Mouse (Mus musculus) intestine, postnatal 0 days (tissue): ENCODE measurements around the gene Ngly1. TPM values are rescaled to one million over a fixed set of nuclear protein-coding genes. Genes with fewer than 3 reads are reported as not detected.

Experiments used
- ATAC-seq: fragments of 200-750 bp; cut with Nextera tagmentation; 2 replicates; pipeline ENCODE4 v1.8.0; 2017; ENCODE audit warnings: mild to moderate bottlenecking, moderate TSS enrichment, moderate library complexity
- H3K27ac ChIP-seq: fragments of 300-500 bp; sonication (generic); 2 replicates; pipeline ENCODE4 v1.5.1; 2014; ENCODE audit warnings: mild to moderate bottlenecking, low read depth, low read length, moderate library complexity
- H3K27me3 ChIP-seq: fragments of 300-500 bp; sonication (generic); replicated peaks from 2 replicates; pipeline ENCODE4 v1.6.1; 2014; ENCODE audit warnings: low read length, mixed read lengths; ENCODE audit not compliant: control insufficient read depth, insufficient read depth
- H3K36me3 ChIP-seq: fragments of 300-500 bp; sonication (generic); 2 replicates; pipeline ENCODE4 v1.6.1; 2014; ENCODE audit warnings: mild to moderate bottlenecking, moderate library complexity; ENCODE audit not compliant: control insufficient read depth, insufficient read depth
- H3K4me1 ChIP-seq: fragments of 300-500 bp; sonication (generic); replicated peaks from 2 replicates; pipeline ENCODE4 v1.6.1; 2014; ENCODE audit warnings: antibody characterized with exemption, low read length, mixed read lengths; ENCODE audit not compliant: control insufficient read depth, insufficient read depth
- H3K4me2 ChIP-seq: fragments of 300-500 bp; sonication (generic); replicated peaks from 2 replicates; pipeline ENCODE4 v1.6.1; 2014; ENCODE audit warnings: low read depth, mild to moderate bottlenecking, moderate library complexity
- H3K4me3 ChIP-seq: fragments of 300-500 bp; sonication (generic); 2 replicates; pipeline ENCODE4 v1.5.1; 2014; ENCODE audit warnings: low read depth, low read length
- H3K9ac ChIP-seq: fragments of 300-500 bp; sonication (generic); 2 replicates; pipeline ENCODE4 v1.6.1; 2014; ENCODE audit warnings: mild to moderate bottlenecking, low read depth, low read length
- H3K9me3 ChIP-seq: fragments of 300-500 bp; sonication (generic); 2 replicates; pipeline ENCODE4 v1.6.1; 2016; ENCODE audit warnings: mixed run types; ENCODE audit not compliant: control insufficient read depth
- CTCF ChIP-seq: sonication (generic); IDR thresholded peaks from 2 replicates; pipeline ENCODE4 v1.5.1; 2016; ENCODE audit warnings: low read depth, mild to moderate bottlenecking, control low read depth, antibody characterized with exemption, moderate library complexity
- WGBS: fragments of 180-500 bp; shearing (Covaris S2); extraction: QIAGEN DNeasy Blood & Tissue Kit; methylation state at CpG from one replicate; pipeline ENCODE4 v1.1.7; 2014; 5-methylcytosine and 5-hydroxymethylcytosine counted together
- polyA plus RNA-seq: library from polyadenylated mRNA; unstranded; fragments of >200 nt; fragmentation: Nextera tagmentation; extraction: Ambion mirVana; gene quantifications from 2 replicates; pipeline ENCODE4 v1.2.1, GENCODE M21; 2015

The Ngly1 gene
- polyA plus RNA-seq, 1 experiment from 2014 or later = 46.0 TPM

DNA sequence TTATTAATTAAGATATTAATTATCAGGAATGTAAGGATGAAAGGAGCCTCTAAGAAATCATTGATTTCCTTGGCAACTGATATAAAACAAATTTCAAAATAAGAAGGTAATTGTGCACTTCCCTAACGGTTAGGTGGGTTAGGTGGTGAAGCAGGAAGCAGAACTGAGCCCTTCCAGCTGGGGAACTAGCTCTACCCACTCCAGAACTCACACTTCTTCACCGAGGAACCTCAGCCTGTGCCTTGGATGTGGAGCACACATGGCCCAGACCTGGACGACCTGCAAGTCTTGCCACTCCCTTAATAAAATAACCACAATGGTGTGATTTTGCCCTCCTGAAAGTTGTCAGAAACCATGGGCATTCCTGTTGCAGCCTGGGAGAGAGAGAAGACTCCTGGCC is 80.7 kb downstream of the Ngly1 start:
- ATAC-seq = no peak
- Histone ChIP-seq H3K9ac (no peak overlapping the region), H3K4me3 (no peak overlapping the region), H3K4me1 (no peaks in the 10 kb centered on the region), H3K27ac (no peak overlapping the region), H3K27me3 (no peaks in the 10 kb centered on the region), H3K36me3 (no peaks in the 10 kb centered on the region), H3K4me2 (no peak overlapping the region), H3K9me3 (no peaks in the 10 kb centered on the region)
- 48% methylated on average over 3 of the region's 3 CpGs for WGBS
- no peak for TF ChIP-seq CTCF

DNA sequence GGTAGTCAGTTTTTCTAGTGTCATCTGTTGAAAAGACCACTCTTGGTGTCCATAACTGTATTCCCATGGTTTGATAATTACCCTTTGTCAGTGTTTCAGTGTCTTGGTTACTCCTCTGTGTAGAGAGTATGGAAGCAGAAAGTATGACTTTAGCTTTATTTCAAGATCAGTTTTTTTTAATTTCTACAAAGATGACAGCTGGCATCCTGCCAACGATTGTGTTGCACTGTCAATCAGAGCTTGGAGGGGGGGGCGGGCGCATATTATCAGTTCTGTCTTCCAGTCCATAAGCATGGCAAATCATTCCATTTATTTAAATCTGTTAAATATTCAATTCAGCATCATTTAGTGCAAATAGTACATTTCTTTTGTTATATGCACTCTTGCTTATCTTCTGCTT is 85.2 kb downstream of the Ngly1 start:
- TF ChIP-seq CTCF = no peak
- Histone ChIP-seq H3K27me3 (no peaks in the 10 kb centered on the region), H3K27ac (no peak overlapping the region), H3K4me2 (no peak overlapping the region), H3K4me3 (no peak overlapping the region), H3K9ac (no peak overlapping the region), H3K4me1 (no peaks in the 10 kb centered on the region), H3K36me3 (no peaks in the 10 kb centered on the region), H3K9me3 (no peaks in the 10 kb centered on the region)
- no peak for ATAC-seq
- WGBS = 89% methylated on average over 3 of the region's 3 CpGs

DNA sequence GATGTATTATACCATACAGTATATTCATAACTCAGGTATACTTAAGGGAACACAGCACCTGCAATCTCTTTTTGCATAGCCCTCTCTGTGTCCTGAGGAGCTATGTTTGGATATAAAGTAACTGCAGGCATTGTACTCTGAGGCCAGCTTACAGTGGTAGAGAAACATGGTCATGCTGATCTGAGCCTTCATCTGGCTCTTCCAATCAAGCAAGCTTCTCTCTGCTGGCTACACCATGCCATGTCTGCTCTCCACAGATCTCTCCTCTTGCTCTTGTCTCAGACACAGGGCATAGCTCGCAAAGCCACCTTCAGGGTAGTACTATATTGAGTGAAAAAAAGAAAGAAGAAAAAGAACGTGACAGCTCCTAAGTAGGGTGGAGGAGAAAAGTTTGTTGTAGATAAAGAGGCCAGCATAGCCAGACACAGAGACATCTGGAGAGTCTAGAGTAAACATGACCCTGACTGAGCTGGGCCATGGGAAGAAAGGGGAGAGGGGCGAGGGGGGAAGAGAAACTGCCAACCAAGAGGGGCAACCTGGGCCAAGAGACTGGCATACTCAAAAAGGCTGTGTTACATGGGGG is 86.8 kb downstream of the Ngly1 start:
- Histone ChIP-seq H3K4me3 (no peak overlapping the region), H3K36me3 (no peaks in the 10 kb centered on the region), H3K9me3 (no peaks in the 10 kb centered on the region), H3K27ac (no peak overlapping the region), H3K4me1 (no peaks in the 10 kb centered on the region), H3K9ac (no peak overlapping the region), H3K27me3 (no peaks in the 10 kb centered on the region), H3K4me2 (no peak overlapping the region)
- no peak for TF ChIP-seq CTCF
- WGBS = 30% methylated on average over 3 of the region's 3 CpGs
- ATAC-seq = no peak

DNA sequence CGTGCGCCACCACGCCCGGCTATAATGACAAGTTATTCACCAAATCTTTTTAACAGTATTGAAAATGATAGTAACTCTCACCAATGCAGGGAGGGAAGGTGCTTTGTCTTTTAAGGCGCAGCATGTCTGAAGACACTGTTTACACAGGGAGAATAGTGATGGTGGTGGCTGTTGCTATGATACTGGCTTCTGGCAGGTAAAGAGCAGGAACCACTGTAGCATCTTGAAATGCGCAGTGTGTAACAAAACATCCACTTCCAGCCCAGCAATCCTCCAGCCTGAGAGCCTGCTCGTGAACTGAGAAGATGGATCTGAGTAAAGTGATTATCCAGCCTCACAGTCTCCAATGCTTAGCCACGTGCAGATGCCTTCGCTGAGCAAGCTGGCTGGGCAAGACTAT is 98.4 kb downstream of the Ngly1 start:
- Histone ChIP-seq H3K9me3 (no peaks in the 10 kb centered on the region), H3K4me2 (no peak overlapping the region), H3K4me3 (no peak overlapping the region), H3K27ac (no peak overlapping the region), H3K27me3 (no peaks in the 10 kb centered on the region), H3K9ac (no peak overlapping the region), H3K36me3 (no peaks in the 10 kb centered on the region), H3K4me1 (no peaks in the 10 kb centered on the region)
- WGBS = 69% methylated on average over 9 of the region's 9 CpGs
- no peak for TF ChIP-seq CTCF
- no peak for ATAC-seq

DNA sequence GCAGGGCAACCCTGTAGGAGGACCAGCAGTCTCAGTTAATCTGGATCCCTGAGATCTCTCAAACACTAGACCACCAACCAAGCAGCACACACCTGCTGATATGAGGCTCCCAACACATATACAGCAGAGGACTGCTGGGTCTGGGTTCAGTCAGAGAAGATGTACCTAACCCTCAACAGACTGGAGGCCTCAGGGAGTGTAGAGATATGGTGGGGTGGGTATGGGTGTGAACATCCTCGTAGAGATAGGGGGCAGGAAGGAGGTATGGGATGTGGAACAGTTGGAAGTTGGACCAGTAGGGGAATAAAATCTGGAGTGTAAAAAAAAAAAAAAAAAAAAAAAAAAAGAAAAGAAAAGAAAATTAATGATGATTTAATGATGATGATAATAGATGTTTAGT is 110.6 kb downstream of the Ngly1 start:
- 36% methylated on average over 1 of the region's 1 CpGs for WGBS
- H3K9ac ChIP-seq = no peak overlapping the region
- no peaks in the 10 kb centered on the region for H3K27me3 ChIP-seq
- H3K36me3 ChIP-seq = no peaks in the 10 kb centered on the region
- no peak for TF ChIP-seq CTCF
- H3K27ac ChIP-seq = no peak overlapping the region
- ATAC-seq = no peak
- H3K4me3 ChIP-seq = no peak overlapping the region
- no peaks in the 10 kb centered on the region for H3K4me1 ChIP-seq
- H3K4me2 ChIP-seq = no peak overlapping the region
- no peaks in the 10 kb centered on the region for H3K9me3 ChIP-seq

Other genes with a start within 250 kb of the Ngly1 start
- gene Oxsm, start 528 bp downstream of the Ngly1 start, polyA plus RNA-seq = 3.2 and 3.3 TPM in 2 replicates
- 16.2 and 17.7 TPM in 2 replicates for gene Top2b, start 115.9 kb downstream of the Ngly1 start, polyA plus RNA-seq